Mouse (Mus musculus): ENCODE results near the gene Dnaja4. TPM values are rescaled to one million over a fixed set of nuclear protein-coding genes. Genes with fewer than 3 reads are reported as not detected.
A peak's percentile ranks its signal among the peaks of the same experiment; 100 is the strongest.

The Dnaja4 gene
- polyA plus RNA-seq, 1 experiment from 2014 or later, result 2.9 TPM

GRCm38 (mm10) chr9:54734639-54735252, 36.1 kb downstream of the Dnaja4 start:
- WGBS, result 21% methylated on average over 11 of the region's 11 CpGs
- ATAC-seq, result no peak; the same call in 1 of the 2 replicates
- no peak overlapping the region for H3K27ac ChIP-seq

GRCm38 (mm10) chr9:54736284-54736701, 37.6 kb downstream of the Dnaja4 start:
- Histone ChIP-seq H3K27ac (no peak overlapping the region), H3K9me3 (no peaks in the 10 kb centered on the region), H3K9ac (replicated peaks) (no peak overlapping the region), H3K4me1 (replicated peaks) (peaks cover 25% of the 10 kb centered on the region), H3K27me3 (no peaks in the 10 kb centered on the region), H3K36me3 (no peaks in the 10 kb centered on the region), H3K4me3 (replicated peaks) (no peak overlapping the region), H3K4me2 (replicated peaks) (no peak overlapping the region)
- ATAC-seq, result no peak
- 22% methylated on average over 9 of the region's 9 CpGs for WGBS

More at GRCm38 (mm10) chr9:54734639-54735252, 36.1 kb downstream of the Dnaja4 start:
- H3K4me1 ChIP-seq (replicated peaks), result peaks cover 22% of the 10 kb centered on the region
- peak overlapping the region; percentile 72 for H3K9ac ChIP-seq (replicated peaks)
- H3K27me3 ChIP-seq, result no peaks in the 10 kb centered on the region
- H3K36me3 ChIP-seq, result 0 out of 2 replicates have a peak, but pooled peaks cover 2% of the 10 kb centered on the region
- no peaks in the 10 kb centered on the region for H3K9me3 ChIP-seq
- peak overlapping the region; percentile 81 for H3K4me2 ChIP-seq (replicated peaks)
- H3K4me3 ChIP-seq (replicated peaks), result peak overlapping the region; percentile 70

- Histone ChIP-seq H3K9me3 (no peaks in the 10 kb centered on the region), H3K27me3 (no peaks in the 10 kb centered on the region), H3K4me1 (replicated peaks) (peaks cover 14% of the 10 kb centered on the region), H3K4me2 (replicated peaks) (no peak overlapping the region), H3K36me3 (no peaks in the 10 kb centered on the region), H3K27ac (no peak overlapping the region), H3K9ac (replicated peaks) (no peak overlapping the region), H3K4me3 (replicated peaks) (no peak overlapping the region)
- no peak for ATAC-seq
- 24% methylated on average over 3 of the region's 3 CpGs for WGBS
Observed at GRCm38 (mm10) chr9:54738376-54738775, 39.7 kb downstream of the Dnaja4 start.

- Histone ChIP-seq H3K9ac (replicated peaks) (no peak overlapping the region), H3K4me1 (replicated peaks) (peaks cover 10% of the 10 kb centered on the region), H3K9me3 (no peaks in the 10 kb centered on the region), H3K27ac (no peak overlapping the region), H3K4me2 (replicated peaks) (no peak overlapping the region), H3K4me3 (replicated peaks) (no peak overlapping the region), H3K36me3 (no peaks in the 10 kb centered on the region), H3K27me3 (no peaks in the 10 kb centered on the region)
- ATAC-seq, result no peak
- 85% methylated on average over 4 of the region's 4 CpGs for WGBS
Observed at GRCm38 (mm10) chr9:54743891-54744290, 45.2 kb downstream of the Dnaja4 start.

- no peak overlapping the region for H3K4me3 ChIP-seq (replicated peaks)
- ATAC-seq, result peak; percentile 53; the same call in 1 of the 2 replicates
- H3K9me3 ChIP-seq, result no peaks in the 10 kb centered on the region
- H3K27me3 ChIP-seq, result no peaks in the 10 kb centered on the region
- 41% methylated on average over 13 of the region's 13 CpGs for WGBS
- no peak overlapping the region for H3K27ac ChIP-seq
- no peak overlapping the region for H3K9ac ChIP-seq (replicated peaks)
- peaks cover 11% of the 10 kb centered on the region for H3K4me1 ChIP-seq (replicated peaks)
- no peak overlapping the region for H3K4me2 ChIP-seq (replicated peaks)
- no peaks in the 10 kb centered on the region for H3K36me3 ChIP-seq
Observed at GRCm38 (mm10) chr9:54745740-54746370, 47.2 kb downstream of the Dnaja4 start.

GRCm38 (mm10) chr9:54750215-54750981, 51.7 kb downstream of the Dnaja4 start:
- no peaks in the 10 kb centered on the region for H3K9me3 ChIP-seq
- H3K4me2 ChIP-seq (replicated peaks), result no peak overlapping the region
- peaks cover 26% of the 10 kb centered on the region for H3K4me1 ChIP-seq (replicated peaks)
- H3K36me3 ChIP-seq, result no peaks in the 10 kb centered on the region
- H3K27ac ChIP-seq, result no peak overlapping the region
- no peak overlapping the region for H3K9ac ChIP-seq (replicated peaks)
- H3K27me3 ChIP-seq, result peaks cover 8% of the 10 kb centered on the region; the same call in 1 of the 2 replicates
- 88% methylated on average over 7 of the region's 7 CpGs for WGBS
- no peak overlapping the region for H3K4me3 ChIP-seq (replicated peaks)
- ATAC-seq, result no peak

- no peak for ATAC-seq
- Histone ChIP-seq H3K4me3 (replicated peaks) (no peak overlapping the region), H3K36me3 (no peaks in the 10 kb centered on the region), H3K9ac (replicated peaks) (no peak overlapping the region), H3K4me1 (replicated peaks) (peaks cover 19% of the 10 kb centered on the region), H3K27ac (no peak overlapping the region), H3K4me2 (replicated peaks) (no peak overlapping the region), H3K27me3 (peaks cover 8% of the 10 kb centered on the region; the same call in 1 of the 2 replicates), H3K9me3 (no peaks in the 10 kb centered on the region)
- 94% methylated on average over 2 of the region's 2 CpGs for WGBS
Observed at GRCm38 (mm10) chr9:54751684-54752083, 53.0 kb downstream of the Dnaja4 start.

- Histone ChIP-seq H3K27ac (0 out of 2 replicates have a peak overlapping the region, but pooled peaks have one; percentile 4), H3K4me2 (replicated peaks) (peak overlapping the region; percentile 2; the same call in 1 of the 2 replicates)
- WGBS, result 28% methylated on average over 21 of the region's 21 CpGs
Observed at GRCm38 (mm10) chr9:54752201-54752943, 53.7 kb downstream of the Dnaja4 start.

GRCm38 (mm10) chr9:54752944-54753295, 54.2 kb downstream of the Dnaja4 start:
- peak; percentile 28; the same call in 1 of the 2 replicates for ATAC-seq
- no peak overlapping the region for H3K4me3 ChIP-seq (replicated peaks)
- no peak overlapping the region for H3K9ac ChIP-seq (replicated peaks)
- 47% methylated on average over 11 of the region's 11 CpGs for WGBS
- H3K27ac ChIP-seq, result 0 out of 2 replicates have a peak overlapping the region, but pooled peaks have one; percentile 4
- H3K9me3 ChIP-seq, result no peaks in the 10 kb centered on the region
- peaks cover 19% of the 10 kb centered on the region for H3K4me1 ChIP-seq (replicated peaks)
- peaks cover 8% of the 10 kb centered on the region; the same call in 1 of the 2 replicates for H3K27me3 ChIP-seq
- peak overlapping the region; percentile 2; the same call in 1 of the 2 replicates for H3K4me2 ChIP-seq (replicated peaks)
- no peaks in the 10 kb centered on the region for H3K36me3 ChIP-seq

More at GRCm38 (mm10) chr9:54752201-54752943, 53.7 kb downstream of the Dnaja4 start:
- no peaks in the 10 kb centered on the region for H3K36me3 ChIP-seq
- H3K27me3 ChIP-seq, result peaks cover 8% of the 10 kb centered on the region; the same call in 1 of the 2 replicates
- no peaks in the 10 kb centered on the region for H3K9me3 ChIP-seq
- peak; percentile 84 for ATAC-seq
- no peak overlapping the region for H3K4me3 ChIP-seq (replicated peaks)
- H3K9ac ChIP-seq (replicated peaks), result no peak overlapping the region
- H3K4me1 ChIP-seq (replicated peaks), result peaks cover 19% of the 10 kb centered on the region

GRCm38 (mm10) chr9:54759592-54759991, 60.9 kb downstream of the Dnaja4 start:
- H3K27ac ChIP-seq, result no peak overlapping the region
- peaks cover 10% of the 10 kb centered on the region for H3K4me1 ChIP-seq (replicated peaks)
- no peak for ATAC-seq
- H3K27me3 ChIP-seq, result peaks cover 32% of the 10 kb centered on the region
- H3K36me3 ChIP-seq, result no peaks in the 10 kb centered on the region
- H3K9ac ChIP-seq (replicated peaks), result no peak overlapping the region; the same call in 1 of the 2 replicates
- H3K4me3 ChIP-seq (replicated peaks), result no peak overlapping the region
- 7% methylated on average over 6 of the region's 6 CpGs for WGBS
- no peaks in the 10 kb centered on the region for H3K9me3 ChIP-seq
- H3K4me2 ChIP-seq (replicated peaks), result no peak overlapping the region

- 18% methylated on average over 12 of the region's 12 CpGs for WGBS
- Histone ChIP-seq H3K9ac (replicated peaks) (no peak overlapping the region), H3K9me3 (no peaks in the 10 kb centered on the region), H3K4me1 (replicated peaks) (peaks cover 32% of the 10 kb centered on the region), H3K36me3 (no peaks in the 10 kb centered on the region), H3K4me2 (replicated peaks) (peak overlapping the region; percentile 68), H3K27ac (no peak overlapping the region), H3K4me3 (replicated peaks) (peak overlapping the region; percentile 43), H3K27me3 (peaks cover 62% of the 10 kb centered on the region)
- no peak for ATAC-seq
Observed at GRCm38 (mm10) chr9:54764091-54764490, 65.4 kb downstream of the Dnaja4 start.
